Mouse (Mus musculus) left cerebral cortex, adult 11 months (tissue): ENCODE data around the gene Taar6.
A peak's percentile ranks its signal among the peaks of the same experiment; 100 is the strongest.

Experiments
- DNase-seq: peaks from one replicate; pipeline ENCODE4 v3.0.0; 2022; ENCODE audit warnings: low spot score

Gene Taar6

GRCm38 (mm10) chr10:23985546-23985945 lies at the start of gene Taar6:
Gene Taar6 (minus strand): TSS chr10:23985646.
- no peak for DNase-seq

GRCm38 (mm10) chr10:24031347-24031746 lies 45.9 kb upstream of the Taar6 start:
- no peak for DNase-seq

- no peak for DNase-seq
Measured at GRCm38 (mm10) chr10:24026922-24027321, 41.5 kb upstream of the Taar6 start, which contains the start of gene Taar7d. Gene Taar7d (plus strand): TSS chr10:24027222.

- no peak for DNase-seq
Measured at GRCm38 (mm10) chr10:24008143-24008542, 22.7 kb upstream of the Taar6 start.

- no peak for DNase-seq
Measured at GRCm38 (mm10) chr10:24007034-24007433, 21.6 kb upstream of the Taar6 start.

- DNase-seq = no peak
Measured at GRCm38 (mm10) chr10:24006442-24006841, 21.0 kb upstream of the Taar6 start.

- DNase-seq = no peak
Measured at GRCm38 (mm10) chr10:23999639-24000038, 14.2 kb upstream of the Taar6 start, which contains the start of gene Taar7b. Gene Taar7b (plus strand): TSS chr10:23999939.

GRCm38 (mm10) chr10:23993381-23993780 lies 7.9 kb upstream of the Taar6 start, which contains the start of gene Taar7a:
Gene Taar7a (minus strand): TSS chr10:23993481.
- no peak for DNase-seq

GRCm38 (mm10) chr10:23986419-23986818 lies 973 bp upstream of the Taar6 start:
- no peak for DNase-seq

- peak; percentile 30 for DNase-seq
Measured at GRCm38 (mm10) chr10:23978901-23979705, 6.3 kb downstream of the Taar6 start.

- DNase-seq = no peak
Measured at GRCm38 (mm10) chr10:23977958-23978357, 7.5 kb downstream of the Taar6 start.

GRCm38 (mm10) chr10:23971256-23971655 lies 14.2 kb downstream of the Taar6 start:
- DNase-seq = no peak

GRCm38 (mm10) chr10:23970656-23971165 lies 14.7 kb downstream of the Taar6 start, which contains the start of gene Taar5:
Gene Taar5 (plus strand): TSS chr10:23970706.
- no peak for DNase-seq

- no peak for DNase-seq
Measured at GRCm38 (mm10) chr10:23964921-23965610, 20.4 kb downstream of the Taar6 start.

GRCm38 (mm10) chr10:23963444-23963843 lies 22.0 kb downstream of the Taar6 start:
- DNase-seq = no peak

GRCm38 (mm10) chr10:23960444-23960915 lies 25.0 kb downstream of the Taar6 start, which contains the start of gene Taar4:
Gene Taar4 (plus strand): TSS chr10:23960494.
- no peak for DNase-seq

- no peak for DNase-seq
Measured at GRCm38 (mm10) chr10:23959071-23959470, 26.4 kb downstream of the Taar6 start.

- DNase-seq = no peak
Measured at GRCm38 (mm10) chr10:23951714-23952113, 33.7 kb downstream of the Taar6 start.

GRCm38 (mm10) chr10:23949508-23950005 lies 35.9 kb downstream of the Taar6 start, which contains the start of gene Taar3:
Gene Taar3 (plus strand): TSS chr10:23949558.
- no peak for DNase-seq

- no peak for DNase-seq
Measured at GRCm38 (mm10) chr10:23948026-23948425, 37.4 kb downstream of the Taar6 start.

GRCm38 (mm10) chr10:23942465-23942864 lies 43.0 kb downstream of the Taar6 start:
- DNase-seq = no peak

GRCm38 (mm10) chr10:23938312-23938711 lies 47.1 kb downstream of the Taar6 start, which contains the start of gene Taar2:
Gene Taar2 (plus strand): TSS chr10:23938572.
- no peak for DNase-seq
